Mouse (Mus musculus): Measurements from ENCODE around the gene Rbm8a. TPM values are rescaled to one million over a fixed set of nuclear protein-coding genes. Genes with fewer than 3 reads are reported as not detected.

Rbm8a gene
- total and polyA plus RNA-seq, 2 experiments from 2014 or later = 38.5 to 110 TPM

DNA sequence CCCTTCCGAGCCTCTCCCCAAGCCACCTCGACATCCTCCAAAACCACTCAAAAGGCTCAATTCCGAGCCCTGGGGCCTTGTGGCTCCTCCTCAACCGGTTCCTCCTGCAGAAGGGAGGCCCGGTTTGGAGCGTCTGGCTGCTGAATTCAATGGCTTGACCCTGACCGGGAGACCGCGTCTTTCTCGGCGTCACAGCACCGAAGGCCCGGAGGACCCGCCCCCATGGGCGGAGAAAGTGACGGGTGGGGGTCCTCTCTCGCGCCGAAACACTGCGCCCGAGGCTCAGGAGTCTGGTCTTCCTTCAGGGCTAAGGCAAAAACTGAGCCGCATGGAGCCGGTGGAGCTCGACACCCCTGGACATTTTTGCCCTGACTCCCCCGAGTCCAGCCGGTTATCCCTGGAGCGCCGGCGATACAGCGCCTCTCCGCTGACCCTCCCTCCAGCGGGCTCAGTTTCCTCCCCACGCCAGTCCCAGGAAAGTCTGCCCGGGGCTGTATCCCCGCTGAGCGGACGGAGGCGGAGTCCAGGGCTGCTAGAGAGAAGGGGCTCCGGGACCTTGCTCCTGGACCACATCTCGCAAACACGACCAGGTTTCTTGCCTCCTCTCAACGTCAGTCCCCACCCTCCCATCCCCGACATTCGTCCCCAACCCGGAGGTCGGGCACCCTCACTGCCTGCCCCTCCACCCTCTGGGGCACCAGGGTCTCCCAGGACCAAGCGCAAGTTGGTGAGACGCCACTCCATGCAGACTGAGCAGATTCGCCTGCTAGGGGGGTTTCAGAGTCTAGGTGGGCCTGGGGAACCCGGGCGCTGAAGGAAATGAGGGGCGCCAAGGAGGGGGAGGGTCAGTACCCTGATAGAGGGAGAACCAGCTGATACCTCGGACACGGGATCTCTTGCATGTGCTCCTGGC is 31.3 kb upstream of the Rbm8a start:
- WGBS = 2% methylated on average over 54 of the region's 54 CpGs
- Histone ChIP-seq H3K4me1 (ENCODE audit: insufficient read depth) (peaks cover 16% of the 10 kb centered on the region), H3K4me3 (ENCODE audit: low read depth, low read length) (peak overlapping the region; percentile 59)

DNA sequence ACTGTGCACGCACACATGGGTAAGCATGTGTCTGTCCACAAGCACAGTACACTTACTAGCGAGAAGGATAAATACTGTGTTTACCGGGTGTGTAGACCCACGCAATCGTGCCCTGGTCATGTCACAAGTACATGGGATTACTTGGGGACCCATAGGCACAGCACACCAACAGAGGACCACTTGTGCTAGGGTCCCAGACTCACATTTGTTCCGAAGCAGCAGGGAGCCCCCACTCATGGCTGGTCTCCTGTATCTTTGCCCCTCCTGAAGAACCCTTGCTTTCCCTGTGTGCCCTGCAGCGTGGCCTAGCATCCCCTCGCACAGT is 30.7 kb upstream of the Rbm8a start:
- Histone ChIP-seq H3K27ac (ENCODE audit: low read depth, low read length) (no peak overlapping the region), H3K4me2 (ENCODE audit: low read depth) (peak overlapping the region; percentile 100), H3K36me3 (ENCODE audit: insufficient read depth) (no peaks in the 10 kb centered on the region), H3K9ac (no peak overlapping the region), H3K4me1 (ENCODE audit: insufficient read depth) (peaks cover 19% of the 10 kb centered on the region), H3K27me3 (ENCODE audit: insufficient read depth, low read length) (no peaks in the 10 kb centered on the region), H3K9me3 (ENCODE audit: low read length) (no peaks in the 10 kb centered on the region), H3K4me3 (ENCODE audit: low read depth, low read length) (peak overlapping the region; percentile 59; the same call in 1 of the 2 replicates)
- ATAC-seq = no peak
- WGBS = 55% methylated on average over 8 of the region's 8 CpGs
- DNase-seq = no peak
- no peak for TF ChIP-seq CTCF (IDR thresholded peaks at IDR 0.05; ENCODE audit: low read depth)

More for the DNA sequence above, 31.3 kb upstream of the Rbm8a start:
- Histone ChIP-seq H3K36me3 (ENCODE audit: insufficient read depth) (no peaks in the 10 kb centered on the region), H3K9ac (peak overlapping the region; percentile 81), H3K9me3 (ENCODE audit: low read length) (no peaks in the 10 kb centered on the region), H3K4me2 (ENCODE audit: low read depth) (peak overlapping the region; percentile 100), H3K27ac (ENCODE audit: low read depth, low read length) (peak overlapping the region; percentile 90), H3K27me3 (ENCODE audit: insufficient read depth, low read length) (no peaks in the 10 kb centered on the region)
- DNase-seq (peak; percentile 76), ATAC-seq (no peak)
- no peak for TF ChIP-seq CTCF (IDR thresholded peaks at IDR 0.05; ENCODE audit: low read depth)

DNA sequence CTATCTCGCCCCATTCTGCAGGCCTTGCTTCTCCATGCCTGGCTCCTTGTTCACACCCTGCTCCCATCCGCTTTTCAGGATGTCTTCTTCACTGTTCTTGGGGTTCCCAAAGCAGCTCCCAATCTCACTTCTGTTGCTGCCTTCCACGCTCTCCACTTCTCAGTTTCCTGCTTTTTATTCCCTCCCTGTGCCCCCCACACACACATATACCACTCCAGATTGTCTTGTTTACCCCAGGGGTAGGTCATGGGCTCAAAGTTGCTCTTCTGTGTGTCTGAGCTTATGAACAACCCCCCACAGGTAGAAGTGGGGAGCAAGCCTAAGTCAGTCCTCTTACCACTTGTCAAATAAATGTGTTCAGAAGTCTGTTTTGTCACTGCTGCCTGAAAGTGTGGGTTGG is 30.3 kb upstream of the Rbm8a start:
- Histone ChIP-seq H3K27me3 (ENCODE audit: insufficient read depth, low read length) (no peaks in the 10 kb centered on the region), H3K4me1 (ENCODE audit: insufficient read depth) (peaks cover 23% of the 10 kb centered on the region), H3K27ac (ENCODE audit: low read depth, low read length) (no peak overlapping the region), H3K9me3 (ENCODE audit: low read length) (no peaks in the 10 kb centered on the region), H3K36me3 (ENCODE audit: insufficient read depth) (no peaks in the 10 kb centered on the region), H3K4me3 (ENCODE audit: low read depth, low read length) (no peak overlapping the region), H3K4me2 (ENCODE audit: low read depth) (peak overlapping the region; percentile 100; the same call in 1 of the 2 replicates), H3K9ac (no peak overlapping the region)
- WGBS = 84% methylated on average over 3 of the region's 3 CpGs
- TF ChIP-seq CTCF (IDR thresholded peaks at IDR 0.05; ENCODE audit: low read depth) = no peak
- no peak for DNase-seq
- ATAC-seq = no peak

DNA sequence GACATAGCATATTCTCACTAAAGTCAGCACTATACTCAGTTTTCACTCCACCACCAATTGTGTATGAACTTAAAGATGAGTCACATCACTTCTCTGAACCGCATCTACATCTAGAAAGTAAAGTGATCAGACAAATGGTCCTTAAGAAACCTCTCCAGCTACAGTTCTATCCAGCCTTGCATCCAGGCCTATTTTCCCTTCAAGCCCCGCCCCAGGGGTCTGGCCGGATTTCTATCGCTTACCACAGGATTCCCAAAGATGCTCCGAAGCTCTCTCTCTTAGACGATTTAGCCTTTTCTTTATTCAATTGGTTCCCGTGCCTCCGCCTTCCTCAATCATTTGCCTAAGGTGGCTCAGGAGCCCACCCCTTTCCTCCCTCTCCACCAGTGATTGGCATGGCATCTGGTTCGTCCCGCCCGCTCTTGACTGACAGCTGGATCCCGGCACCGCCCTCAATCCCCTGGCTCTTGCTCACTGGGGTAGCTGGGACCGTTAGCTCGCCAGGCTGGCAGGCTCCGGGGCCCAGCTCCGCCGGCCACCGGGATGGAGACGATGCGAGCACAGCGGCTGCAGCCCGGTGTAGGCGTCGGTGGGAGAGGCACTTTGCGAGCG is 29.0 kb upstream of the Rbm8a start, which contains the start of gene Lix1l:
TSS of gene Lix1l (plus strand) at position 511 of the 612 bp plus-strand sequence.
- TF ChIP-seq CTCF (IDR thresholded peaks at IDR 0.05; ENCODE audit: low read depth) = no peak
- H3K4me1 ChIP-seq (ENCODE audit: insufficient read depth) = peaks cover 31% of the 10 kb centered on the region
- peak; percentile 92 for ATAC-seq
- H3K9ac ChIP-seq = peak within 1 kb of the TSS; percentile 81
- H3K27ac ChIP-seq (ENCODE audit: low read depth, low read length) = peak within 1 kb of the TSS; percentile 92
- no peaks in the 10 kb centered on the region for H3K9me3 ChIP-seq (ENCODE audit: low read length)
- peak; percentile 95 for DNase-seq
- WGBS = under 1% methylated on average over 27 of the region's 27 CpGs
- H3K4me2 ChIP-seq (ENCODE audit: low read depth) = peak within 1 kb of the TSS; percentile 70
- H3K4me3 ChIP-seq (ENCODE audit: low read depth, low read length) = peak within 1 kb of the TSS; percentile 81
- H3K36me3 ChIP-seq (ENCODE audit: insufficient read depth) = peaks cover 3% of the 10 kb centered on the region; the same call in 1 of the 2 replicates
- no peaks in the 10 kb centered on the region for H3K27me3 ChIP-seq (ENCODE audit: insufficient read depth, low read length)

DNA sequence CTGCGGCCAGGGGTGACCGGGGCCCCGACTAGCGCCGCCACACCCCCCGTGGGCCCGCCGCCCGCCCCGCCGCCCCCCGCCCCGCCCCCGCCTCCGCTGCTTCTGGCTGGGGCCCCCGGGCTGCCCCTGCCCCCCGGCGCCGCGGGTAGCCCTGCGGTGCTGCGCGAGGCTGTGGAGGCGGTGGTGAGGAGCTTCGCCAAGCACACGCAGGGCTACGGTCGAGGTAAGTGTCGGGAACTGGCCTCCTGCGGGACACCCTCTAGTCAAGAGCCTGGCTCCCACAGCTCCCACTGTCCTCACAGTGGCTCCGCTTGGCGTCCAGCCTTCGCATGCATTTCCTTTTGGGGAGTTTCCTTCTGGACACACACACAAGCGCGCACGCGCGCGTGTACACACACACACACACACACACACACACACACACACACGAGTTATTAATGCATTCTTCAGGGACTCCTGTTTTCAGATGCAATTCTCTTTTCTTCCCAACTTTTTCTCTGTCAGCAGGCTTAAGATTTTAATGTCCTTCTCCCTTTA is 28.4 kb upstream of the Rbm8a start:
- Histone ChIP-seq H3K9ac (peak overlapping the region; percentile 81), H3K9me3 (ENCODE audit: low read length) (no peaks in the 10 kb centered on the region), H3K27ac (ENCODE audit: low read depth, low read length) (peak overlapping the region; percentile 92), H3K4me2 (ENCODE audit: low read depth) (peak overlapping the region; percentile 70), H3K36me3 (ENCODE audit: insufficient read depth) (peaks cover 3% of the 10 kb centered on the region; the same call in 1 of the 2 replicates), H3K27me3 (ENCODE audit: insufficient read depth, low read length) (no peaks in the 10 kb centered on the region), H3K4me1 (ENCODE audit: insufficient read depth) (peaks cover 29% of the 10 kb centered on the region), H3K4me3 (ENCODE audit: low read depth, low read length) (peak overlapping the region; percentile 81)
- DNase-seq (peak; percentile 82), ATAC-seq (peak; percentile 34)
- WGBS = 1% methylated on average over 28 of the region's 40 CpGs
- TF ChIP-seq CTCF (IDR thresholded peaks at IDR 0.05; ENCODE audit: low read depth) = no peak

DNA sequence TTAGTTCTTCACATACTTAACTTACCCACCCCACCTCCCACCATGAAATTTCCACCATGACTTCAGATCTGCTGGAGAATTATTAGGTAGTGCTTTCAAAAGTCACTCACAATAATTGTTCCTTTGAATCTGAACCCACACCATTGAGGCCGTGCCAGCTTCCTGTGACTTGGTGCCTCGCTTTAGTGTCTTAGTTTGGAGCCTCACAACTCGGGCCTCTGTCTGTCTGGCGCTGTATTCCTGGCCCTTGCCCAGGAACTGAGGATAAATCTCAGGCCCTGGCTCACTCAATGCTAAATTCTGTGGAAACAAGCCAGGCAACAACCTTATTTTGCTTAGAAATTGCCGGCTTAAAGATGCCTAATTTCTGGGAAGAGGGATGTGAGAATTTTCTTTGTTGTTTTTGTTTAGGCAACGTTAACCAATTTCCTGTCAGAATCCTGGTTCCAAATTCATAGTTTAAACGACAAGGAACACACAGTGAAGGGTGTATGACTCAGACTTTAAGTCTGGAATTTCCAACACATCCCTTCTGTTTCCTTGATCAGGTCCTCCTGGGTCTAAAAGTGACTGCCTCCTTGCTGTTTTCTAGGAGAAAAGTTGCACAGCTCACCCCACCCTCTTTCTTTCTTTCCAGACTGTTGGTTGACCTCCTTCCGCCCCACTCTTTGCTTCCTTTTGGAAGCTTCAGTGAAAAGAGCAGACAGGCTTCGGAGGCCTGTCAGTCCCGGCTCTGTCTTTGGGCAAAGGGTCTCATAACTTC is 27.6 kb upstream of the Rbm8a start:
- Histone ChIP-seq H3K36me3 (ENCODE audit: insufficient read depth) (peaks cover 3% of the 10 kb centered on the region; the same call in 1 of the 2 replicates), H3K9ac (peak overlapping the region; percentile 81), H3K4me3 (ENCODE audit: low read depth, low read length) (peak overlapping the region; percentile 81), H3K27ac (ENCODE audit: low read depth, low read length) (peak overlapping the region; percentile 92), H3K4me1 (ENCODE audit: insufficient read depth) (peaks cover 29% of the 10 kb centered on the region), H3K9me3 (ENCODE audit: low read length) (no peaks in the 10 kb centered on the region), H3K27me3 (ENCODE audit: insufficient read depth, low read length) (no peaks in the 10 kb centered on the region), H3K4me2 (ENCODE audit: low read depth) (peak overlapping the region; percentile 70)
- no peak for TF ChIP-seq CTCF (IDR thresholded peaks at IDR 0.05; ENCODE audit: low read depth)
- DNase-seq (peak; percentile 55), ATAC-seq (no peak)
- 5% methylated on average over 10 of the region's 10 CpGs for WGBS

All from forebrain, postnatal 0 days (tissue).